Mouse (Mus musculus) limb, embryonic 11.5 days (tissue): ENCODE results near the gene Il34. TPM values are rescaled to one million over a fixed set of nuclear protein-coding genes. Genes with fewer than 3 reads are reported as not detected.

Experiments used
- ATAC-seq: fragments of 200-750 bp; cut with Nextera tagmentation; 2 replicates; pipeline ENCODE4 v1.8.0; 2017; ENCODE audit warnings: low read depth; ENCODE audit not compliant: insufficient number of reproducible peaks, low FRiP score, low TSS enrichment
- DNase-seq: peaks from one replicate; pipeline ENCODE4 v3.0.0-alpha.2; 2015; ENCODE audit warnings: low spot score
- H3K27ac ChIP-seq: fragments of 300-500 bp; sonication (generic); replicated peaks from 2 replicates; pipeline ENCODE4 v1.5.1; 2014; ENCODE audit warnings: low read depth, mild to moderate bottlenecking, low read length
- H3K27me3 ChIP-seq: fragments of 300-500 bp; sonication (generic); 2 replicates; pipeline ENCODE4 v1.6.1; 2014; ENCODE audit warnings: mild to moderate bottlenecking, low read length, mixed read lengths; ENCODE audit not compliant: control insufficient read depth, insufficient read depth
- H3K36me3 ChIP-seq: fragments of 300-500 bp; sonication (generic); 2 replicates; pipeline ENCODE4 v1.6.1; 2014; ENCODE audit warnings: mild to moderate bottlenecking, low read length, moderate library complexity, mixed read lengths; ENCODE audit not compliant: control insufficient read depth, insufficient read depth
- H3K4me1 ChIP-seq: fragments of 300-500 bp; sonication (generic); 2 replicates; pipeline ENCODE4 v1.6.1; 2014; ENCODE audit warnings: low read length, mixed read lengths; ENCODE audit not compliant: control insufficient read depth, insufficient read depth
- H3K4me2 ChIP-seq: fragments of 300-500 bp; sonication (generic); 2 replicates; pipeline ENCODE4 v1.6.1; 2014; ENCODE audit warnings: low read depth, mild to moderate bottlenecking, moderate library complexity; ENCODE audit not compliant: severe bottlenecking
- H3K4me3 ChIP-seq: fragments of 300-500 bp; sonication (generic); 2 replicates; pipeline ENCODE4 v1.5.1; 2014; ENCODE audit warnings: low read depth, low read length
- H3K9ac ChIP-seq: fragments of 300-500 bp; sonication (generic); 2 replicates; pipeline ENCODE4 v1.6.1; 2014; ENCODE audit warnings: mild to moderate bottlenecking, low read length
- H3K9me3 ChIP-seq: fragments of 300-500 bp; sonication (generic); 2 replicates; pipeline ENCODE4 v1.6.1; 2016; ENCODE audit warnings: low read length; ENCODE audit not compliant: control insufficient read depth
- WGBS: fragments of 180-500 bp; shearing (Covaris S2); extraction: QIAGEN DNeasy Blood & Tissue Kit; methylation state at CpG from one replicate; pipeline ENCODE4 v1.1.7; 2014; 5-methylcytosine and 5-hydroxymethylcytosine counted together
- polyA plus RNA-seq: library from polyadenylated mRNA; unstranded; fragments of >200 nt; fragmentation: Nextera tagmentation; extraction: Ambion mirVana; gene quantifications from 2 replicates; pipeline ENCODE4 v1.2.1, GENCODE M21; 2014

Gene Il34
- polyA plus RNA-seq, 1 experiment from 2014 or later: not detected

DNA sequence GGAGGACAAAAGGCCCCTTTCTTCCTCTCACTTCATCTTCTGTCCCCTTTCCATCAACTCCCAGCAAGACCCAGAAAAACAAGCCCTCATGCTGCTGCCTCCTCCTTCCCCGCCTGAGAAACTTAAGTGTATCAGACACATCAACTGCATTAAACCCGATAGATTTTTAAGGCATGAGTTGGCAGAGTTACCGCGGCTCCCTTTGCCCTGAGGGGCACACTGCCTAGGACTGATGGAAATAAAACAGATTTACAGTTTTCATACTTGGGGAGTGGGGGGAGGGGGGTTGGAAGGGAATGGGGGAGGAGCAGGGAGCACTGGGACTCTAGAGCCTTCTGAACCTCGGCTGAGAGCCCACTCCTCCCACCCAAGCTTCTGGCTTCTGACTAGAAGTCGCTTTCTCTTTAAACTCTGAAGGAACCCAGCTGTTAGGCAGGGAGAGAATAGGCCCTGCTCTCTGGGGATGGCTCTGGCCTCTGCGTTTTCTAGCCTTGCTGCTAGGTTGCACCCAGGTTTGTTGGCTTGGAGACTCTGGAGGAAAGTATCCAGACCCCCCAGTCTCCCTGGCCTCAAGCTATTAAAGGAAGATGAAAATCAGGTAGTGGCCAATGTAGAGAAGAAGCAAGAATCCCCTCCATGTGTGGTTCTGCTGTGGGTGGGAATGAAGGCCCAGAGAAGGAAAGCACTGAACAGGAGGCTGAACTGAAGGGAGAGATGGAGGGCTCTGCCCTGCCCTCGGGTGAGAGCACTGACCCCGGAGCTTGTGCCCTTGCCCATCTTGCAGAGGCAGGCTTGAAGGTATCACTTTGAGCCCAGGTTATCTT is 102.9 kb downstream of the Il34 start:
- Histone ChIP-seq H3K4me2 (no peak overlapping the region), H3K4me3 (no peak overlapping the region), H3K9me3 (no peaks in the 10 kb centered on the region), H3K36me3 (0 out of 2 replicates have a peak, but pooled peaks cover 4% of the 10 kb centered on the region), H3K27me3 (no peaks in the 10 kb centered on the region), H3K9ac (no peak overlapping the region), H3K4me1 (no peaks in the 10 kb centered on the region), H3K27ac (no peak overlapping the region)
- DNase-seq (no peak), ATAC-seq (no peak)
- 59% methylated on average over 9 of the region's 9 CpGs for WGBS

DNA sequence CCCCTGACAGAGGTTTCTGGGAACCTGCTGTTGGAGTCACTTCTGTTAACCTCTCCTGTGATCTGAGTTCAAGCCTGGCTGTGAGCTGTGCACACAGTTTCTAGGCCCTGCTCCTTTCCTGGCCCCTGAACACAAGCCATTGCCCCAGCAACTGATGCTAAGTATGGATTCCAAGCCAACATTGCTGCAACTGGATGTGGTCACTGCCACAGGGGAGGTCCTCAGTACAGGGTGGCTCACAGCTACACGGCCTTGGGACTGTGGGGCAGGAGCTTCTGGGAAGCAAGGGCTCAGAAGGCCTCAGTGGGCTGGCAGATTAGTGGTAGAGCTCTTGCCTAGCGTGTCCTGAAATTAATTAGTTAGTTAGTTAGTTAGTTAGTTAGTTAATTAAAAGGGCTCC is 105.2 kb downstream of the Il34 start:
- H3K4me1 ChIP-seq: no peaks in the 10 kb centered on the region
- H3K27me3 ChIP-seq: no peaks in the 10 kb centered on the region
- H3K9me3 ChIP-seq: no peaks in the 10 kb centered on the region
- 0 out of 2 replicates have a peak, but pooled peaks cover 2% of the 10 kb centered on the region for H3K36me3 ChIP-seq
- no peak overlapping the region for H3K27ac ChIP-seq
- no peak for ATAC-seq
- 88% methylated on average over 2 of the region's 2 CpGs for WGBS
- no peak for DNase-seq
- H3K9ac ChIP-seq: no peak overlapping the region
- no peak overlapping the region for H3K4me2 ChIP-seq
- H3K4me3 ChIP-seq: no peak overlapping the region

DNA sequence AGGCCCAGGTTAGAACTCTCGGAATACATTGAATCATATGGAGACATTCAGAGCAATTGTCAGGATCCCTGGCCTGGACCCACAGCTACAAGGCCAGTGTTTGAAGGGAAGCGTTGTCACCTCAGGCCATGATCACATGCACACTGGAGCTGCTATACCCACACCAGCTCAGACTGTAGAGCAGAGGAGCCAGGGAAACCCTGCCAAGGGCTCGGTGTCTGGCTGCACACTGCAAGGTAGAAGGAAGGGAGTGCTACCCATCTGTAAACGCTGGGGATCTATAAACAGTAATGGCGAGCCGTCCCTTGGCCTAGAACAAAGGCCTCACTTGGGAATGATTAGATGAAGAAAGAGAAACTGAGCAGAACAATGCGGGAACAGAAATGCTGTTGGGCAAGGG is 106.2 kb downstream of the Il34 start:
- H3K4me1 ChIP-seq: no peaks in the 10 kb centered on the region
- ATAC-seq: no peak

DNA sequence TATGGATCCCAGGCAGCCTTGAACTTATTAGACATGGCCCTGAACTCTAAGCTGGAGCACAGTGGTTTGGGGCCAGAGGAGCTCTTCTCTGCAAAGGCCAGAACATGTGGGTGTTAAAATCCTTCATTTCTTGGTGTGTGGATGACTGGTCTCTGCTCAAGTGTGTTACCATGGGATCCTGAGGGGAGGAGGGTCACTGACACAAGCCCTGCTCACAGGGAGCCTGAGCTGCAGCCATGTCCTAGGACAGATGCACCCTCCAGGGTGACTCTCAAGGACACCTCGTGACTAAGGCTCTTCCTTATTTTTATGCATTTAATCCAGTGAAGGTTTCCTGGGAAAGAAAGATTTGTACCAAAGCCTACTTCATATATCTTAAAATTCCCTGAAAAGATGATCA is 107.6 kb downstream of the Il34 start:
- Histone ChIP-seq H3K9me3 (no peaks in the 10 kb centered on the region), H3K9ac (no peak overlapping the region), H3K36me3 (peaks cover 2% of the 10 kb centered on the region; the same call in 1 of the 2 replicates), H3K4me1 (no peaks in the 10 kb centered on the region), H3K4me3 (no peak overlapping the region), H3K27me3 (no peaks in the 10 kb centered on the region), H3K27ac (no peak overlapping the region), H3K4me2 (no peak overlapping the region)
- no peak for ATAC-seq
- DNase-seq: no peak
- 88% methylated on average over 1 of the region's 1 CpGs for WGBS

More for the DNA sequence above, 106.2 kb downstream of the Il34 start:
- Histone ChIP-seq H3K4me3 (no peak overlapping the region), H3K27ac (no peak overlapping the region), H3K4me2 (no peak overlapping the region), H3K36me3 (peaks cover 2% of the 10 kb centered on the region; the same call in 1 of the 2 replicates), H3K27me3 (no peaks in the 10 kb centered on the region), H3K9ac (no peak overlapping the region), H3K9me3 (no peaks in the 10 kb centered on the region)
- no peak for DNase-seq
- 82% methylated on average over 7 of the region's 7 CpGs for whole genome bisulfite sequencing

DNA sequence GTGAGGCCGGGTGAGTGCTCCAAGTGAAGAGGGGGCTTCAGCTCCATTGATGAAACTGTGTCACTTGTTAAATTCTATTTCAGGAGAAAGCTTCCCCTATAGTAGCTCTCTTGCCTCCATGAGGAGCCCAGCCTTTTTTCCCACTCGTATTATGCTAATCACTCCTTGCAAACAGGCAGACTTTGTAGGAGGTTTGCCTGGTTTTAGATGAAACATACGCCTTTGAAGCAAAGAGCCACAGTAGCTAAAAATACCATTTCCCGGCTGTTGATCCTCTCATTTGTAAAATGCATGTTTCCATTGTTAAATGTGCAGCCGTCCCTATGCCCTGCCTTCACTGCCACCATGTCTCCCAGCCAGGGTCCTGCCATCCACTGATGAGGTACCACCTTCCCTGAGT is 108.2 kb downstream of the Il34 start:
- H3K9ac ChIP-seq: no peak overlapping the region
- H3K9me3 ChIP-seq: no peaks in the 10 kb centered on the region
- 90% methylated on average over 5 of the region's 5 CpGs for WGBS
- ATAC-seq: no peak
- peaks cover 2% of the 10 kb centered on the region; the same call in 1 of the 2 replicates for H3K36me3 ChIP-seq
- DNase-seq: no peak
- H3K4me1 ChIP-seq: no peaks in the 10 kb centered on the region
- H3K4me2 ChIP-seq: no peak overlapping the region
- H3K4me3 ChIP-seq: no peak overlapping the region
- H3K27me3 ChIP-seq: no peaks in the 10 kb centered on the region
- H3K27ac ChIP-seq: no peak overlapping the region

DNA sequence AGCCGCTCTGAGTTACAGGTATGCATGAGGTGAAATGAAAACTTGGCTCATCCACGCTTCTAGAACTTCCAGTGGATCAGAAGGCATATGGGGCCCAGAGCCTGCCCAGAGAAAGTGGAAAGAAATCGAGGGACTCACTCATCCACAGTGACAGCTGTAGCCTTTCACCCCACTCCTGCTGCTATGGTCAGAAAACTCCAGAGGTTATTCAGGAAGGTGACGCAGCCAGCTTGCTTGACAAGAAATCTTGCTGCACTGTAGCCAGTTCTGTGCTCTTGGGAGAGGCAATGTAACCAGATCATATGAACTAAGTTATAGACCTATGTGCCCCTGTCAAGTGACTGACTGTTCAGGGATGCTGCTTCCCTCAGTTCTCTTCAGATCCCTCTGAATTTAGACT is 109.7 kb downstream of the Il34 start:
- ATAC-seq: no peak
- no peak for DNase-seq
- no peaks in the 10 kb centered on the region for H3K4me1 ChIP-seq
- H3K4me3 ChIP-seq: no peak overlapping the region
- no peaks in the 10 kb centered on the region for H3K9me3 ChIP-seq
- H3K4me2 ChIP-seq: no peak overlapping the region
- no peak overlapping the region for H3K9ac ChIP-seq
- no peaks in the 10 kb centered on the region for H3K27me3 ChIP-seq
- peaks cover 2% of the 10 kb centered on the region; the same call in 1 of the 2 replicates for H3K36me3 ChIP-seq
- H3K27ac ChIP-seq: no peak overlapping the region
- WGBS: 89% methylated on average over 4 of the region's 4 CpGs

DNA sequence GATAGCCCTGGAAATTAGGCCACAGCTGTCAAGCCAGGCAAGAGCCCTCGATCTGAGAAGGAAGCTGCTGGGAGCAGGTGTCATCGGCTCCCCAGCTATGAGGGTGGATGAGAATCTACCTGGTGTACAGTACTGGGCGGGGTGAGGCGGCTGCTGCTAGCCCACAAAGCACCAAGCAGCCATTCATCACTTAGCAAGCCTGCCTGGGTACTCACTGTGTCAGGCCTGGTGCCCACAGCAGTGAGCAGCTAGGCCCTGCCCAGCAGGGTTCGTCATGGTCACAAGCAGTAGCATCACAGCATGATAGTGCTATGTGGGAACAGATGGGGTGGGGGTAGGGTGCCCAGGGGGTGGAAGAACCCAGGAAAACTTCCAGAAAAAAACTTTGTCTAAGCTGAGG is 110.3 kb downstream of the Il34 start:
- no peak for ATAC-seq
- H3K27me3 ChIP-seq: no peaks in the 10 kb centered on the region
- 90% methylated on average over 5 of the region's 5 CpGs for WGBS
- no peak for DNase-seq
- H3K9me3 ChIP-seq: no peaks in the 10 kb centered on the region
- H3K4me2 ChIP-seq: no peak overlapping the region
- H3K27ac ChIP-seq: no peak overlapping the region
- no peak overlapping the region for H3K9ac ChIP-seq
- H3K36me3 ChIP-seq: peaks cover 2% of the 10 kb centered on the region; the same call in 1 of the 2 replicates
- H3K4me1 ChIP-seq: no peaks in the 10 kb centered on the region
- H3K4me3 ChIP-seq: no peak overlapping the region

DNA sequence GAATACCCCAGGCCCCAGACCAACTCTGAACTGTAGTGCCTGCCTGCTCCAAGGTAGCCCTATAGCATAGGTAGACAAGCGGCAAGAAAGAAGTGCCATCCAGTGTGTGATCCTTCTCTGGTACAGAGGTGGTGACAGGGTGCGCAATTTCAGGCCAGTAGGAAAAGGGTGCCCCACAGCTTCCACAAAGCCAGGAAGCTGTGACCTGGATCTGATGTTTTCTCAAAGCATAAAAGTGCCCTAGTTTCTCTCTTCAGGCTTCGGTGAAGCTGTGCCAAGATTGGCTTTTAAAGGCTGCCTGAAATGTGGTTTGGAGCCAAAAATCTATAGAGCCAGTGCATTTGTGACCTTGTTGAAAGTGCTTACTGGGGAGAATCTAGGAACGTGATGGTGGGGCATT is 110.9 kb downstream of the Il34 start:
- no peak overlapping the region for H3K27ac ChIP-seq
- H3K27me3 ChIP-seq: no peaks in the 10 kb centered on the region
- ATAC-seq (no peak), DNase-seq (no peak)
- no peak overlapping the region for H3K4me3 ChIP-seq
- H3K9me3 ChIP-seq: no peaks in the 10 kb centered on the region
- H3K9ac ChIP-seq: no peak overlapping the region
- no peaks in the 10 kb centered on the region for H3K4me1 ChIP-seq
- 92% methylated on average over 4 of the region's 4 CpGs for WGBS
- H3K4me2 ChIP-seq: no peak overlapping the region
- peaks cover 2% of the 10 kb centered on the region; the same call in 1 of the 2 replicates for H3K36me3 ChIP-seq
